13 mouse cellular contexts compared by ENCODE assay signal in the genomic region with DNA sequence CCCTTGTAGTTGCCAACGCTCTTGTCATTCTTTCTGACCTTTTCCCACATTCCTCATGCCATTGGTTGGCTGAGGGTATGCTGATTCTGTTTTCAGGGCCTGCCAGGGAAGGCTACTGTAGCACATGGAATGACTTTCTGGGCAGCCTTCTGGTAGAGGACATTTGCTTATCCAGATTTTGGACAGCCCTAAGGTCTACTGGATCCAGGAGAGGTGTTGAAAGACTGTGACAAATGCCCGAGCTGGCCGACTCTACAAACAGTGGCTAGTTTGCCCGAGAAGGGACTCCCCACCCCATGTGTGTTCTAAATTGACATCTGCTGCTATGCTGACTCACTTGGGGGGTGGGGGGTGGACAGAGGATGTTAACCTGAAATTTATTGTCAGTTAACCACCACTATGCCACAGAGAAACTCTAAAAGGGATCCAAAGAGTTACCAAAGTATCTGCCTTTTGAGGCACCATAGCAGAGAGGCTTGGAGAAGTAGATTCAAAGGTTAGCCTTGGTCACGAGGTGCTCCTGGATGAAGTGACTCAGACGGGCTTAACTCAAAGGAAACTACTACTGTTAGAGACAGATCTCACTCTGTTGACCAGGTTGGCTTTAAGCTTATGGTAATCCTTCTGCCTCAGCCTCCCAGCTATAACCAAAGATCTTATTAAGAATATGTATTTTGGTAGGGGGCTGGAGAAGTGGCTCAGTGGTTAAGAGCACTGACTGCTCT. TPM values are rescaled to one million over a fixed set of nuclear protein-coding genes. Genes with fewer than 3 reads are reported as not detected.
A peak's percentile ranks its signal among the peaks of the same experiment; 100 is the strongest.
DNase-seq lines count a peak whose midpoint lies in the region; ATAC-seq lines count a peak whose summit lies in the region.
"Had no signal": no experiment of that assay in that cellular context is flagged by ENCODE, and none has a peak within 500 bp of the region (broad histone marks: within the 10 kb centered on the region; RNA-seq: fewer than 3 reads in every experiment).

No protein-coding gene starts in this region.

- H3K36me3 ChIP-seq in heart, embryonic 10.5 days, result no peaks in the 10 kb centered on the region; the same call in 1 of the 2 replicates
- H3K36me3 ChIP-seq in liver, embryonic 13.5 days, result no peaks in the 10 kb centered on the region

- H3K27me3 ChIP-seq in heart, embryonic 10.5 days (ENCODE audit: insufficient read depth, poor library complexity, severe bottlenecking), result no peaks in the 10 kb centered on the region
- no peaks in the 10 kb centered on the region for H3K27me3 ChIP-seq in liver, embryonic 13.5 days

- H3K4me1 ChIP-seq in heart, embryonic 10.5 days, result peaks cover 33% of the 10 kb centered on the region
- H3K4me1 ChIP-seq in liver, embryonic 13.5 days (replicated peaks), result peaks cover 48% of the 10 kb centered on the region

- H3K4me2 ChIP-seq in liver, embryonic 13.5 days, result no peak overlapping the region

- H3K9me3 ChIP-seq in heart, embryonic 10.5 days, result no peaks in the 10 kb centered on the region
- H3K9me3 ChIP-seq in liver, embryonic 13.5 days (replicated peaks), result no peaks in the 10 kb centered on the region

- H3K4me3 ChIP-seq in heart, embryonic 10.5 days, result no peak overlapping the region
- H3K4me3 ChIP-seq in liver, embryonic 13.5 days (replicated peaks), result no peak overlapping the region

- no peak overlapping the region for H3K9ac ChIP-seq in liver, embryonic 13.5 days

- WGBS in heart, embryonic 10.5 days, result 40% methylated on average over 6 of the region's 6 CpGs
- WGBS in liver, embryonic 13.5 days (ENCODE audit: insufficient replicate concordance), result 50% methylated on average over 6 of the region's 6 CpGs

- peak overlapping the region; percentile 70 for H3K27ac ChIP-seq in heart, embryonic 10.5 days
- H3K27ac ChIP-seq in liver, embryonic 13.5 days, result 0 out of 2 replicates have a peak overlapping the region, but pooled peaks have one; percentile 10

- peak; percentile 25 for DNase-seq in gastrocnemius, postnatal 10 days
- DNase-seq in gastrocnemius, adult 18-20 months (ENCODE audit: low spot score), result no peak
- DNase-seq in adrenal gland, postnatal 25 days, result peak; percentile 7
- peak; percentile 86 for DNase-seq in heart, embryonic 10.5 days (ENCODE audit: low spot score)
- DNase-seq in liver, embryonic 13.5 days, result no peak
- DNase-seq in kidney, postnatal 36 days, result no peak
- no peak for DNase-seq in urinary bladder, postnatal 10 days (ENCODE audit: low spot score)
- DNase-seq in spleen, postnatal 14 days (ENCODE audit: low spot score in 2 of 2), result no peak
- DNase-seq: kidney, postnatal 4 days; left cerebral cortex, postnatal 4 days; lung, postnatal 10 days; thymus, adult 18-20 months had no signal

- ATAC-seq in liver, embryonic 13.5 days (ENCODE audit: low read depth), result no peak
- ATAC-seq: inflammation-experienced regulatory T-cells, adult 6 months had no signal

RNA-seq across cellular contexts. Expression of a gene that starts 25.0 kb away (rescaled TPM):
- total RNA-seq in gastrocnemius, postnatal 10 days (2021), result 1,000 to 10,000 TPM; 2,370 to 3,141 TPM
- total RNA-seq in gastrocnemius, adult 18-20 months (2021), result 100 to 1,000 TPM; 424 to 467 TPM
- 6,460 and 8,956 TPM in 2 replicates for total RNA-seq in adrenal gland, postnatal 25 days (2021)
- 2,877 and 3,185 TPM in 2 replicates for polyA plus RNA-seq in heart, embryonic 10.5 days (2016; fragmentation: Nextera tagmentation; extraction: Ambion mirVana)
- polyA plus RNA-seq in liver, embryonic 13.5 days (2015; fragmentation: Nextera tagmentation; extraction: Ambion mirVana), result 2,607 and 2,711 TPM in 2 replicates

Comparison
In these comparisons a context has a peak if more than half of its experiments do, and no peak if none do; other contexts are left out.
1. DNase-seq: peak in gastrocnemius, postnatal 10 days (single experiment), adrenal gland, postnatal 25 days (single experiment) and heart, embryonic 10.5 days (single experiment); none in gastrocnemius, adult 18-20 months (single experiment), liver, embryonic 13.5 days (single experiment), kidney, postnatal 36 days (0 of 2), urinary bladder, postnatal 10 days (single experiment) and spleen, postnatal 14 days (0 of 2).
2. RNA of a gene that starts 25.0 kb away (total RNA-seq): 6,460 to 8,956 TPM in adrenal gland, postnatal 25 days and 2,370 to 3,141 TPM in gastrocnemius, postnatal 10 days; 424 to 467 TPM in gastrocnemius, adult 18-20 months; every median in the first group is over 4 times any median in the second.